Comparison of ENCODE assay signal across 1 mouse cellular context in the genomic region with DNA sequence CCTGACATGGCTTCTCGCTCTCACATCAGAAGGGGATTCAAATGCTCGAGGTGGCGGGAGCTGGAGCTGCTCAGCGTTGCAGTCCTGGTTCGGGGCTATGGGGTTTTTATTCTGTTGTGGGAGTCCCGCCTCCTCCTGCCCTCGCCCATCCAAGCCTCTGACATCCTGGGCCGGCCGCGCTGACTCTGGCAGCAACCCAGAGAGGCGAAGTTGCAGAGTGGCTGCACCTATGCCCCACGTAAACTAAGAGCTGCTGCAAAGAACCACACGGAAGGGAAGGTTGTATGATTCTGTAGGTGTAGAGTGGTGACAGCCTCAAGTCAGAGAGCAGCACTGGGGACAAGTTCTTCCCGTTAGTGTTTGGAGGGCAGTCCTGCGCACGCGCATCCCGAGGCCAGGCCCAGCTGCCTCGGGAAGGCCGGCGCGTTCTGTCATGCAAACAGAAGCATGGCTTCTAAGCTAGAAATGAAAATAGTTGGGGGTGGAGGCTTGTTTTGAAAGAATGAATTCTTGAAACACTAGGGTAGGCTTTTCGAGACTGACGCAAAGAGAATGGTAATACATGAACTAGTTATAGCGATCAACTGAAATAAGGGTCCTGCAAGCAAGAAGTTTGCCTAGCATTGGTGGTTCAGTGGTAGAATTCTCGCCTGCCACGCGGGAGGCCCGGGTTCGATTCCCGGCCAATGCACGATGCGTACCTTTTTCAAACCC.
TF ChIP-seq lines count a peak whose summit lies in the region.

No protein-coding gene starts in this region.

TF ChIP-seq in CH12.LX, 34 proteins besides CTCF, POLR2A, EP300 and RAD21 (continued from another document):
- 0 out of 2 replicates have a peak, but pooled peaks have one; percentile 71 for TF ChIP-seq KAT2A (IDR thresholded peaks at IDR 0.05; ENCODE audit: insufficient replicate concordance, low read length)
- 0 out of 2 replicates have a peak, but pooled peaks have one; percentile 57 for TF ChIP-seq UBTF (IDR thresholded peaks at IDR 0.05; ENCODE audit: low read depth, low read length)
- no peak for TF ChIP-seq MAZ (IDR thresholded peaks at IDR 0.05; ENCODE audit: low read depth, low read length)
- peak; percentile 100 for TF ChIP-seq TBP (conservative IDR thresholded peaks at IDR 0.05; ENCODE audit: low read depth, low read length)
- TF ChIP-seq MAFK (IDR thresholded peaks at IDR 0.05; ENCODE audit: insufficient replicate concordance, low read length), result peak; percentile 95
